Mouse (Mus musculus) frontal cortex, adult 2 months (tissue): ENCODE results near the gene Ccdc117. TPM values are rescaled to one million over a fixed set of nuclear protein-coding genes. Genes with fewer than 3 reads are reported as not detected.

Experiments used
- DNase-seq, 2 experiments: peaks; one replicate each; pipeline ENCODE4 v3.0.0; 2022; ENCODE audit warnings: low spot score in 1 of 2; ENCODE audit errors: extremely low spot score in 1 of 2
- polyA plus RNA-seq: library from polyadenylated mRNA; depleted of rRNA; stranded (reverse); fragments of >200 nt; gene quantifications from 2 replicates; pipeline ENCODE4 v1.2.3, GENCODE M21; 2012; rRNA removed

Gene Ccdc117
- polyA plus RNA-seq, 1 experiment, result 11.1 TPM

DNA sequence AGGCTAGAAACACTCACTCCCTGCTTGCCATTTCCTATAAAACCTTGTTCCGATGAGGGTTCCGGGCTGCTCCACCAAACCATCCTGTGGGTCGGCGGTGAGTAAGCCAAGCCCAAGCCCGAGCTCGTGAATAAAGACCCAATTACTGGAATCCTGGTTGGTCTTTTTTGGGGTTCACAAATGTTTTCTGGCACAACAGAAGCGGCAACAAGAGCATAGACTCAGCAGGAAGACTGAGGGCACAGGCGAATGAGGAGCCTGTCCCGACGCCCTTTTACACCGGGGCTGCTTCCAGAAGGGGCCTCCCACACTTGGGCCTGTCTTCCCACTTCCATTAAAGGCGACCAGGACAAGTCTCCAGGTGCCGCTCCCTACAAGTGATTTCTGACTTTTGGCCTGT, 59.4 kb downstream of the Ccdc117 start:
- no peak for DNase-seq

Other genes starting within 250 kb of the Ccdc117 start
- gene Znrf3, start 97.3 kb downstream of the Ccdc117 start, polyA plus RNA-seq, result 6.8 and 8.2 TPM in 2 replicates
- 59.8 and 68.6 TPM in 2 replicates for gene Xbp1, start 21.5 kb downstream of the Ccdc117 start, polyA plus RNA-seq
- gene Ankrd36, start 27.5 kb upstream of the Ccdc117 start, polyA plus RNA-seq, result not detected in 2 replicates
- 95.5 and 98.3 TPM in 2 replicates for gene Mrps24, start 173.5 kb upstream of the Ccdc117 start, polyA plus RNA-seq
- gene Urgcp, start 220.2 kb upstream of the Ccdc117 start, polyA plus RNA-seq, result 33.8 and 34.4 TPM in 2 replicates
- gene Dbnl, start 246.3 kb upstream of the Ccdc117 start, polyA plus RNA-seq, result 74.8 and 85.2 TPM in 2 replicates